Mouse (Mus musculus) hindbrain, embryonic 11.5 days (tissue): ENCODE data around the gene Akap9. TPM values are rescaled to one million over a fixed set of nuclear protein-coding genes. Genes with fewer than 3 reads are reported as not detected.

Experiments used
- ATAC-seq: fragments of 200-750 bp; cut with Nextera tagmentation; 2 replicates; pipeline ENCODE4 v1.8.0; 2017; ENCODE audit warnings: mild to moderate bottlenecking, moderate TSS enrichment, moderate library complexity; ENCODE audit not compliant: low FRiP score
- DNase-seq: peaks from one replicate; pipeline ENCODE4 v3.0.0-alpha.2; 2015; ENCODE audit warnings: low spot score
- H3K27ac ChIP-seq: fragments of 300-500 bp; sonication (generic); 2 replicates; pipeline ENCODE4 v1.5.1; 2014; ENCODE audit warnings: mild to moderate bottlenecking, low read depth, low read length
- H3K27me3 ChIP-seq: fragments of 300-500 bp; sonication (generic); 2 replicates; pipeline ENCODE4 v1.6.1; 2014; ENCODE audit warnings: mild to moderate bottlenecking, low read length, moderate library complexity, mixed read lengths; ENCODE audit not compliant: control insufficient read depth, insufficient read depth
- H3K36me3 ChIP-seq: fragments of 300-500 bp; sonication (generic); 2 replicates; pipeline ENCODE4 v1.6.1; 2014; ENCODE audit warnings: mild to moderate bottlenecking, low read length, moderate library complexity, mixed read lengths; ENCODE audit not compliant: control insufficient read depth, insufficient read depth
- H3K4me1 ChIP-seq: fragments of 300-500 bp; sonication (generic); replicated peaks from 2 replicates; pipeline ENCODE4 v1.6.1; 2014; ENCODE audit warnings: low read length, mixed read lengths; ENCODE audit not compliant: control insufficient read depth, insufficient read depth
- H3K4me2 ChIP-seq: fragments of 300-500 bp; sonication (generic); replicated peaks from 2 replicates; pipeline ENCODE4 v1.6.1; 2014; ENCODE audit warnings: mild to moderate bottlenecking, low read depth, low read length
- H3K4me3 ChIP-seq: fragments of 300-500 bp; sonication (generic); 2 replicates; pipeline ENCODE4 v1.5.1; 2014; ENCODE audit warnings: low read depth, low read length
- H3K9ac ChIP-seq: fragments of 300-500 bp; sonication (generic); 2 replicates; pipeline ENCODE4 v1.6.1; 2014; ENCODE audit warnings: low read depth, low read length
- H3K9me3 ChIP-seq: fragments of 300-500 bp; sonication (generic); 2 replicates; pipeline ENCODE4 v1.6.1; 2016; ENCODE audit warnings: low read length; ENCODE audit not compliant: control insufficient read depth
- WGBS: fragments of 180-500 bp; shearing (Covaris S2); extraction: QIAGEN DNeasy Blood & Tissue Kit; methylation state at CpG from one replicate; pipeline ENCODE4 v1.1.7; 2014; 5-methylcytosine and 5-hydroxymethylcytosine counted together
- polyA plus RNA-seq: library from polyadenylated mRNA; unstranded; fragments of >200 nt; fragmentation: Nextera tagmentation; extraction: Ambion mirVana; gene quantifications from 2 replicates; pipeline ENCODE4 v1.2.1, GENCODE M21; 2014

The Akap9 gene
- polyA plus RNA-seq, 1 experiment from 2014 or later: 214 TPM

GRCm38 (mm10) chr5:4036686-4037085 lies 108.8 kb downstream of the Akap9 start:
- no peak overlapping the region for H3K27ac ChIP-seq
- no peak overlapping the region for H3K9ac ChIP-seq
- ATAC-seq (no peak), DNase-seq (no peak)
- H3K4me1 ChIP-seq: no peaks in the 10 kb centered on the region
- no peaks in the 10 kb centered on the region for H3K27me3 ChIP-seq
- WGBS: 95% methylated on average over 9 of the region's 9 CpGs
- peaks cover 9% of the 10 kb centered on the region; the same call in 1 of the 2 replicates for H3K36me3 ChIP-seq
- H3K9me3 ChIP-seq: no peaks in the 10 kb centered on the region
- no peak overlapping the region for H3K4me3 ChIP-seq
- no peak overlapping the region for H3K4me2 ChIP-seq

- DNase-seq (no peak), ATAC-seq (no peak)
- Histone ChIP-seq H3K4me2 (no peak overlapping the region), H3K9ac (no peak overlapping the region), H3K36me3 (peaks cover 6% of the 10 kb centered on the region; the same call in 1 of the 2 replicates), H3K4me3 (no peak overlapping the region), H3K27me3 (no peaks in the 10 kb centered on the region), H3K27ac (no peak overlapping the region), H3K4me1 (no peaks in the 10 kb centered on the region), H3K9me3 (no peaks in the 10 kb centered on the region)
- 93% methylated on average over 8 of the region's 8 CpGs for WGBS
Observed at GRCm38 (mm10) chr5:4039351-4039750, 111.5 kb downstream of the Akap9 start.

- no peak for ATAC-seq
- Histone ChIP-seq H3K9ac (no peak overlapping the region), H3K27ac (no peak overlapping the region), H3K27me3 (no peaks in the 10 kb centered on the region), H3K4me1 (no peaks in the 10 kb centered on the region), H3K9me3 (no peaks in the 10 kb centered on the region), H3K36me3 (peaks cover 8% of the 10 kb centered on the region; the same call in 1 of the 2 replicates), H3K4me3 (no peak overlapping the region), H3K4me2 (no peak overlapping the region)
- DNase-seq: peak; percentile 14
- WGBS: 92% methylated on average over 6 of the region's 6 CpGs
Observed at GRCm38 (mm10) chr5:4040372-4040771, 112.5 kb downstream of the Akap9 start.

GRCm38 (mm10) chr5:4040922-4041321 lies 113.1 kb downstream of the Akap9 start:
- Histone ChIP-seq H3K4me3 (no peak overlapping the region), H3K27ac (no peak overlapping the region), H3K36me3 (peaks cover 8% of the 10 kb centered on the region; the same call in 1 of the 2 replicates), H3K9me3 (no peaks in the 10 kb centered on the region), H3K27me3 (no peaks in the 10 kb centered on the region), H3K4me2 (no peak overlapping the region), H3K9ac (no peak overlapping the region), H3K4me1 (no peaks in the 10 kb centered on the region)
- ATAC-seq: no peak
- WGBS: 99% methylated on average over 2 of the region's 2 CpGs
- no peak for DNase-seq

GRCm38 (mm10) chr5:4060313-4060712 lies 132.5 kb downstream of the Akap9 start:
- peaks cover 10% of the 10 kb centered on the region for H3K36me3 ChIP-seq
- H3K4me1 ChIP-seq: no peaks in the 10 kb centered on the region
- ATAC-seq: no peak
- H3K27ac ChIP-seq: no peak overlapping the region
- H3K27me3 ChIP-seq: no peaks in the 10 kb centered on the region
- no peaks in the 10 kb centered on the region for H3K9me3 ChIP-seq
- DNase-seq: no peak
- no peak overlapping the region for H3K4me3 ChIP-seq
- no peak overlapping the region for H3K4me2 ChIP-seq
- no peak overlapping the region for H3K9ac ChIP-seq
- WGBS: 94% methylated on average over 8 of the region's 8 CpGs

GRCm38 (mm10) chr5:4066476-4067115 lies 138.7 kb downstream of the Akap9 start:
- no peak overlapping the region for H3K4me3 ChIP-seq
- ATAC-seq: no peak
- no peak overlapping the region for H3K27ac ChIP-seq
- H3K9ac ChIP-seq: no peak overlapping the region
- DNase-seq: no peak
- 96% methylated on average over 18 of the region's 18 CpGs for WGBS
- no peak overlapping the region for H3K4me2 ChIP-seq
- peaks cover 16% of the 10 kb centered on the region for H3K36me3 ChIP-seq
- no peaks in the 10 kb centered on the region for H3K27me3 ChIP-seq
- H3K9me3 ChIP-seq: no peaks in the 10 kb centered on the region
- no peaks in the 10 kb centered on the region for H3K4me1 ChIP-seq

GRCm38 (mm10) chr5:4067203-4067602 lies 139.3 kb downstream of the Akap9 start:
- WGBS: 89% methylated on average over 3 of the region's 3 CpGs
- ATAC-seq: no peak
- Histone ChIP-seq H3K27ac (no peak overlapping the region), H3K4me1 (no peaks in the 10 kb centered on the region), H3K4me2 (no peak overlapping the region), H3K9ac (no peak overlapping the region), H3K9me3 (no peaks in the 10 kb centered on the region), H3K27me3 (no peaks in the 10 kb centered on the region), H3K4me3 (no peak overlapping the region), H3K36me3 (peaks cover 16% of the 10 kb centered on the region)
- no peak for DNase-seq

- Histone ChIP-seq H3K27me3 (no peaks in the 10 kb centered on the region), H3K27ac (no peak overlapping the region), H3K9ac (no peak overlapping the region), H3K4me2 (no peak overlapping the region), H3K4me1 (no peaks in the 10 kb centered on the region), H3K9me3 (no peaks in the 10 kb centered on the region), H3K4me3 (no peak overlapping the region), H3K36me3 (peaks cover 14% of the 10 kb centered on the region; the same call in 1 of the 2 replicates)
- WGBS: 92% methylated on average over 3 of the region's 3 CpGs
- no peak for ATAC-seq
- no peak for DNase-seq
Observed at GRCm38 (mm10) chr5:4079086-4079485, 151.2 kb downstream of the Akap9 start.

- no peak for DNase-seq
- Histone ChIP-seq H3K36me3 (peaks cover 17% of the 10 kb centered on the region; the same call in 1 of the 2 replicates), H3K9ac (no peak overlapping the region), H3K4me2 (no peak overlapping the region), H3K9me3 (no peaks in the 10 kb centered on the region), H3K27ac (no peak overlapping the region), H3K4me3 (no peak overlapping the region), H3K4me1 (no peaks in the 10 kb centered on the region), H3K27me3 (no peaks in the 10 kb centered on the region)
- WGBS: 93% methylated on average over 2 of the region's 2 CpGs
- no peak for ATAC-seq
Observed at GRCm38 (mm10) chr5:4080861-4081260, 153.0 kb downstream of the Akap9 start.
